Mouse (Mus musculus): ENCODE data around the gene Pafah1b1. TPM values are rescaled to one million over a fixed set of nuclear protein-coding genes. Genes with fewer than 3 reads are reported as not detected.

Gene Pafah1b1
- polyA plus RNA-seq, 1 experiment from 2014 or later = 49.5 TPM

DNA sequence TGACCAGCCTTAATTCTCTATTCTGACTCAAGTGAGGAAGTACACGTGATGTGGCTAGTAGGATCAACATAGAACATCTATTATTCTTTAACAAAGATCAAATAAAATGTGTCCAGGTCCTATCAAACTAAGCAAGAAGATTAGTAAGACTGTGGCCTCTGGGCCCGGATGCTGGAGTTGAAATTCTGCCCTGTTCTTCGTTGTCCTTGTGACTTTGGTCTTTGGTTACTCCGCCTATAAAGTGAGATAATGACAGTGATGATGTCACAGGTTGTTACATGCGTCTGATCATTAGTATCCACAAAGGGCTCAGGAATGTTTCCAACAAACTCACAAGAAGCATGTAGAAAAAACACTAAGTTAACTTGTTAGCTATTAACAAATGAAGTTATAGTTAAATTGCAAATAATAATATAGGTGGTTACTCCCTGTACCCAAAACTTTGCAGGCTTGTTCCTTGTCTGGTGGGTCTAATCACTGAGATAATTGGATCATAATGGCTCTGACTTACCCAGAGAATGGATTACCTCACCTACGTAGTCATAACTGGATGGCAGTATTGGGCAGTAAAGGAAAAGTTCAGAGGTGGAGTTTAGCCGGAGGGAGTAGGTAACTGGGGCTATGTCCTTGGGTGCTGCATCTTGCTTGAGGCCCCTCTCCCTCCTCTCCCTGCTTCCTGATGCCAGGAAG, 26.3 kb upstream of the Pafah1b1 start:
- H3K27ac ChIP-seq = peak overlapping the region; percentile 66
- no peak for DNase-seq (ENCODE audit: low spot score)

GRCm38 (mm10) chr11:74749241-74749640, 24.8 kb upstream of the Pafah1b1 start:
- Histone ChIP-seq H3K9me3 (no peaks in the 10 kb centered on the region), H3K27ac (no peak overlapping the region), H3K36me3 (no peaks in the 10 kb centered on the region), H3K27me3 (ENCODE audit: insufficient read depth, poor library complexity, severe bottlenecking) (no peaks in the 10 kb centered on the region), H3K4me1 (replicated peaks) (peaks cover 13% of the 10 kb centered on the region), H3K4me3 (no peak overlapping the region)
- DNase-seq (ENCODE audit: low spot score) = no peak
- WGBS = 92% methylated on average over 13 of the region's 13 CpGs

More for the DNA sequence above, 26.3 kb upstream of the Pafah1b1 start:
- WGBS = 89% methylated on average over 7 of the region's 7 CpGs
- H3K36me3 ChIP-seq = no peaks in the 10 kb centered on the region
- no peaks in the 10 kb centered on the region for H3K27me3 ChIP-seq (ENCODE audit: insufficient read depth, poor library complexity, severe bottlenecking)
- no peaks in the 10 kb centered on the region for H3K9me3 ChIP-seq
- no peak overlapping the region for H3K4me3 ChIP-seq
- peaks cover 13% of the 10 kb centered on the region for H3K4me1 ChIP-seq (replicated peaks)

- Histone ChIP-seq H3K4me1 (replicated peaks) (peaks cover 13% of the 10 kb centered on the region), H3K27ac (no peak overlapping the region), H3K27me3 (ENCODE audit: insufficient read depth, poor library complexity, severe bottlenecking) (no peaks in the 10 kb centered on the region), H3K4me3 (no peak overlapping the region), H3K36me3 (no peaks in the 10 kb centered on the region), H3K9me3 (no peaks in the 10 kb centered on the region)
- no peak for DNase-seq (ENCODE audit: low spot score)
- WGBS = 63% methylated on average over 4 of the region's 4 CpGs
Observed at GRCm38 (mm10) chr11:74748022-74748421, 23.6 kb upstream of the Pafah1b1 start.

DNA sequence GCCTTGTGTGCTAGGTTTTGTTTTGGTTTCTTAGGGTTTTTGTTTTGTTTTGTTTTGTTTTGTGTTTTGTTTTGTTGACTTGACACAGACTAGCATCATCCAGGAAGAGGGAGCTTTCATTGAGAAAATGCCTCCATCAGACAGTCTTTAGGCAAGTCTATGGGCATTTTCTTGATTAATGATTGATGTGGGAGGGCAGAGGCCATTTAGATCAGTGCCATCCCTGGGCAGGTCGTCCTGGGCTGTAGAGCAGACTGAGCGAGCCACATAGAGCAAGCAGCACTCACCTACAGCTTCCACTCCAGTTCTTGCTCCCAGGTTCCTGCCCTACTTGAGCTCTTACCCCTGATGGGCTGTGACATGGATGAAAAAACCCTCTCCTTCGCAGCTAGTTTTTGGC, 13.4 kb upstream of the Pafah1b1 start:
- Histone ChIP-seq H3K27me3 (ENCODE audit: insufficient read depth, poor library complexity, severe bottlenecking) (no peaks in the 10 kb centered on the region), H3K27ac (no peak overlapping the region), H3K4me3 (no peak overlapping the region), H3K36me3 (no peaks in the 10 kb centered on the region), H3K4me1 (replicated peaks) (no peaks in the 10 kb centered on the region), H3K9me3 (no peaks in the 10 kb centered on the region)
- no peak for DNase-seq (ENCODE audit: low spot score)
- WGBS = 60% methylated on average over 3 of the region's 3 CpGs

DNA sequence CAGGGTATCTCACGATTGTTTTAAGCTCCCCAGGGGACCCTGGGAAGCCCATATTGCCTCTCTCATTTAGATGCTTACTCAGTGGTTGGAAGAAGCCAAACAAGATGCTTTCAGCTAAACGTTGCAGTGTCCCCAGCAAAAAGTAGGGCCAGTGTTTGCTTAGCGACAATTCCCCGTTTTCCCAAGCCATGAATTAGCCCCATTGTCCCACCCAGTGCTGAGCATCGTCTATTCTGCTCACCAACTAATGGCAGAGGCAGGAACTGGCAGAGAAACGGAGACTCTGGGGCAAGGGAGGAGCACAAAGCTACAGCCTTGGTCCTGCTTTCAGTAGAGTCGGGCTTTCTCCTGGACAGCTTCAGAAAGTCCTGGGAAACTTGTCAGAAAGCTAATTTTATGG, 10.4 kb upstream of the Pafah1b1 start:
- Histone ChIP-seq H3K36me3 (no peaks in the 10 kb centered on the region), H3K27me3 (ENCODE audit: insufficient read depth, poor library complexity, severe bottlenecking) (no peaks in the 10 kb centered on the region), H3K9me3 (no peaks in the 10 kb centered on the region), H3K4me1 (replicated peaks) (no peaks in the 10 kb centered on the region), H3K4me3 (no peak overlapping the region), H3K27ac (no peak overlapping the region)
- DNase-seq (ENCODE audit: low spot score) = no peak
- WGBS = 26% methylated on average over 7 of the region's 7 CpGs

DNA sequence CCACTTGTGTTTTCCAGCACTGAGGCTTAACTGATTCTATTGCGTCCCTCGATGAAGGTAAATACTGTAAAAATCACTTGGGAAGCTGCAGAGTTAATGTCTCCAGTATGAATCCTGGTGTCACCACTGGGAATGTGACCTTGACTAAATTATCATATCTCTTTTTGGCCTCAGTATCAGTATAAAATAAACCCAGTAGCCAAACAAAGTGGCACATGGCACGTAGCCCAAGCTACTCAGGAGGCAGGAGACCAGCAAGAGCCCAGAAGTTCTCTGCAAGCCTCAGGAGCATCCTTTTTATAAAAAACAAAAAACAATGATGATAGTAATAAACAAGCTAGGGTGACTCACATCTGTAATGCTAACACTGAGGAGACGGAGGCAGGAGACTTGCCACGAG, 711 bp upstream of the Pafah1b1 start:
- Histone ChIP-seq H3K4me1 (replicated peaks) (peaks cover 34% of the 10 kb centered on the region), H3K27me3 (ENCODE audit: insufficient read depth, poor library complexity, severe bottlenecking) (no peaks in the 10 kb centered on the region), H3K9me3 (no peaks in the 10 kb centered on the region), H3K27ac (peak overlapping the region; percentile 100), H3K4me3 (peak overlapping the region; percentile 91; the same call in 1 of the 2 replicates), H3K36me3 (no peaks in the 10 kb centered on the region)
- WGBS = 75% methylated on average over 5 of the region's 5 CpGs
- no peak for DNase-seq (ENCODE audit: low spot score)

- Histone ChIP-seq H3K36me3 (no peaks in the 10 kb centered on the region), H3K9me3 (no peaks in the 10 kb centered on the region), H3K4me3 (peak overlapping the region; percentile 91), H3K27me3 (ENCODE audit: insufficient read depth, poor library complexity, severe bottlenecking) (no peaks in the 10 kb centered on the region), H3K4me1 (replicated peaks) (peaks cover 34% of the 10 kb centered on the region), H3K27ac (peak overlapping the region; percentile 100)
- under 1% methylated on average over 67 of the region's 75 CpGs for WGBS
- peak; percentile 88 for DNase-seq (ENCODE audit: low spot score)
Observed at GRCm38 (mm10) chr11:74723357-74724234, 874 bp downstream of the Pafah1b1 start.

DNA sequence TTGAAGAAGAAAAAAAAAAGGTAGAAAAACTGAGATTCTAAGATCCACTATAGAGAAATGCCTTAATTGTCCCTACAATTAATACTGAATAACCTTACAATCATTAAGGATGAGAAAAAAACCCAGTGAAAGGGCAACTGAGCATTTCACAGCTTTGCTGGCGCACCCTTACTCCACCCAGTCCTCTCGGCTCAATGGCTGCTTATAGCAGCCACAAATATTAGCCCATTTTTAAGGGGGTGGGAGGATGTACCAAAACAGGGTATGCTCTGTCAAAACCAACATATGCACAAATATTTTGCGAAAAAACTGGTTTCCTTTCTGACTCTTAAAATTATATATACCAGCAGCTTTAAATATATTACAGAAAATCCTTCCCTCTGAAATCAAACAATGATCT, 2.5 kb downstream of the Pafah1b1 start:
- 0 out of 2 replicates have a peak, but pooled peaks cover 2% of the 10 kb centered on the region for H3K36me3 ChIP-seq
- H3K27ac ChIP-seq = no peak overlapping the region
- WGBS = 62% methylated on average over 3 of the region's 3 CpGs
- no peaks in the 10 kb centered on the region for H3K9me3 ChIP-seq
- H3K4me1 ChIP-seq (replicated peaks) = peaks cover 34% of the 10 kb centered on the region
- DNase-seq (ENCODE audit: low spot score) = no peak
- H3K4me3 ChIP-seq = peak overlapping the region; percentile 91
- no peaks in the 10 kb centered on the region for H3K27me3 ChIP-seq (ENCODE audit: insufficient read depth, poor library complexity, severe bottlenecking)

DNA sequence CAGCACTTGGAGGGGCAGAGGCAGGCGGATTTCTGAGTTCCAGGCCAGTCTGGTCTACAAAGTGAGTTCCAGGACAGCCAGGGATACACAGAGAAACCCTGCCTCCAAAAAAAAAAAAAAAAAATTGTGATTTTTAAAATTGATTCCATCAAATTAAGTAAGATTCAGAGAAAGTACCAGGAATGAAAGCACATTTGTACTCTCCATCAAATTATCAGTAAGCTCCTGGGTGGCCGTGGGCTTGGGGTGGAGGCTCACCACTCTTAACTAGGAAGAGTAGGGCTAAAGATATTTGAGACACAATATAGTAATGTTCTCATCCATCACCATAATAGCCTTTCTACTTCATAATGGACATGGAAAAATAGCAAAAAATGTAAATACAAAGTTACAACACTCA, 3.3 kb downstream of the Pafah1b1 start:
- H3K36me3 ChIP-seq = 0 out of 2 replicates have a peak, but pooled peaks cover 5% of the 10 kb centered on the region
- H3K9me3 ChIP-seq = no peaks in the 10 kb centered on the region
- 83% methylated on average over 2 of the region's 2 CpGs for WGBS
- H3K4me1 ChIP-seq (replicated peaks) = peaks cover 34% of the 10 kb centered on the region
- DNase-seq (ENCODE audit: low spot score) = no peak
- no peak overlapping the region for H3K27ac ChIP-seq
- H3K27me3 ChIP-seq (ENCODE audit: insufficient read depth, poor library complexity, severe bottlenecking) = no peaks in the 10 kb centered on the region
- peak overlapping the region; percentile 91; the same call in 1 of the 2 replicates for H3K4me3 ChIP-seq

GRCm38 (mm10) chr11:74720668-74721067, 3.8 kb downstream of the Pafah1b1 start:
- Histone ChIP-seq H3K36me3 (0 out of 2 replicates have a peak, but pooled peaks cover 5% of the 10 kb centered on the region), H3K27me3 (ENCODE audit: insufficient read depth, poor library complexity, severe bottlenecking) (no peaks in the 10 kb centered on the region), H3K9me3 (no peaks in the 10 kb centered on the region), H3K4me1 (replicated peaks) (peaks cover 34% of the 10 kb centered on the region), H3K4me3 (no peak overlapping the region), H3K27ac (no peak overlapping the region)
- WGBS = 79% methylated on average over 1 of the region's 1 CpGs
- no peak for DNase-seq (ENCODE audit: low spot score)

DNA sequence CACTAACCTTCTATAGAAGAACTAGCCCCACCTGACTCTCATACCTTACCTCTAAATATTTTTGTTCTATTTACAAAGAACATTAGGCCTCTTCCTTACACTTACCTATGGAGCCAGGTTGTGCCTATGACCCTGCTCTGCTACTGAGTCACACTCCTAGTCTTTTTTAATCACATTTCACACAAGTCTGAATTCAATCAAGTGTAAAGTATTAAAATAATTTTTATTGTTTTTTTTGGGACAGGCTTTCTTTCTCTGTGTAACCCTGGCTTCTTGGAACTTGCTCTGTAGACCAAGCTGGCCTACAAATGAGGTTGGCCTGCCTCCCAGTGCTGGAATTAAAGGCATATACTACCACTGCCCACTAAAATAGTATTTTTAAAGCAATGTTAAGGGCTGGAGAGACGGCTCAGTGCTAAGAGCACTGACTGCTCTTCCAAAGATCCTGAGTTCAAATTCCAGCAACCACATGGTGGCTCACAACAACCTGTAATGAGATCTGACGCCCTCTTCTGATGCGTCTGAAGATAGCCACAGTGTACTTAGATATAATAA, 8.4 kb downstream of the Pafah1b1 start:
- H3K9me3 ChIP-seq = no peaks in the 10 kb centered on the region
- no peak for DNase-seq (ENCODE audit: low spot score)
- WGBS = 90% methylated on average over 3 of the region's 3 CpGs
- no peak overlapping the region for H3K27ac ChIP-seq
- no peaks in the 10 kb centered on the region for H3K27me3 ChIP-seq (ENCODE audit: insufficient read depth, poor library complexity, severe bottlenecking)
- peaks cover 7% of the 10 kb centered on the region for H3K4me1 ChIP-seq (replicated peaks)
- peaks cover 21% of the 10 kb centered on the region for H3K36me3 ChIP-seq
- no peak overlapping the region for H3K4me3 ChIP-seq

GRCm38 (mm10) chr11:74710671-74711070, 13.8 kb downstream of the Pafah1b1 start:
- no peak for DNase-seq (ENCODE audit: low spot score)
- no peaks in the 10 kb centered on the region for H3K9me3 ChIP-seq
- no peaks in the 10 kb centered on the region for H3K27me3 ChIP-seq (ENCODE audit: insufficient read depth, poor library complexity, severe bottlenecking)
- H3K4me3 ChIP-seq = no peak overlapping the region
- H3K27ac ChIP-seq = no peak overlapping the region
- 89% methylated on average over 1 of the region's 1 CpGs for WGBS
- H3K36me3 ChIP-seq = peaks cover 38% of the 10 kb centered on the region
- no peaks in the 10 kb centered on the region for H3K4me1 ChIP-seq (replicated peaks)

DNA sequence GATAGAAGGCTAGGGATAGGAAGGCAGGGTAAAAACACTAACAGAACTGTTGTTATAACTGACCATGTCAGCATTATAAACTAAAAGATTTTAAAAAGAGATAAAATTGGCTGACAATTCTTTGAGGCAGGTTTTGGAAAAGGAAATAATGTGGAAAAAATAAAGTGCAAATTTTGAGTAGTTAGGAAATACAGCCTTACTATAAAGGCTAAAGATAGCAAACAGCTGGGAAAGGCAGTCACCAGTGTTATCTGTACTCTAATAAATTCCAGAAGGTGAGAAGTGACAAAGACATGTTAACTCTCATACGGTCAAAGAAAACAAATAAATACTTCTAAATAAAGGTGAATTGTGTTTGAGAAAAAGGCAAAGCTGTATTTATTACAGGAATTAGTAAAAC, 15.7 kb downstream of the Pafah1b1 start:
- Histone ChIP-seq H3K36me3 (peaks cover 38% of the 10 kb centered on the region), H3K27me3 (ENCODE audit: insufficient read depth, poor library complexity, severe bottlenecking) (no peaks in the 10 kb centered on the region), H3K4me3 (no peak overlapping the region), H3K4me1 (replicated peaks) (no peaks in the 10 kb centered on the region), H3K27ac (no peak overlapping the region), H3K9me3 (no peaks in the 10 kb centered on the region)
- WGBS = 79% methylated on average over 1 of the region's 1 CpGs
- DNase-seq (ENCODE audit: low spot score) = no peak
